Mouse (Mus musculus) kidney, postnatal 0 days (tissue): Measurements from ENCODE around the gene Urah. TPM values are rescaled to one million over a fixed set of nuclear protein-coding genes. Genes with fewer than 3 reads are reported as not detected.

ENCODE experiments used
- ATAC-seq: fragments of 200-750 bp; cut with Nextera tagmentation; replicated peaks from 2 replicates; pipeline ENCODE4 v1.8.0; 2017; ENCODE audit warnings: low read depth, moderate number of reproducible peaks, moderate TSS enrichment, moderate library complexity; ENCODE audit not compliant: low FRiP score
- DNase-seq: peaks from one replicate; pipeline ENCODE4 v3.0.0-alpha.2; 2016; ENCODE audit warnings: low spot score
- H3K27ac ChIP-seq: fragments of 300-500 bp; sonication (generic); 2 replicates; pipeline ENCODE4 v1.5.1; 2014; ENCODE audit warnings: mild to moderate bottlenecking
- H3K27me3 ChIP-seq: fragments of 300-500 bp; sonication (generic); 2 replicates; pipeline ENCODE4 v1.6.1; 2014; ENCODE audit warnings: low read length, mixed read lengths; ENCODE audit not compliant: insufficient read depth
- H3K36me3 ChIP-seq: fragments of 300-500 bp; sonication (generic); 2 replicates; pipeline ENCODE4 v1.6.1; 2014; ENCODE audit warnings: low read length, mixed read lengths; ENCODE audit not compliant: insufficient read depth
- H3K4me1 ChIP-seq: fragments of 300-500 bp; sonication (generic); replicated peaks from 2 replicates; pipeline ENCODE4 v1.6.1; 2014; ENCODE audit warnings: antibody characterized with exemption, low read length, mixed read lengths; ENCODE audit not compliant: insufficient read depth
- H3K4me2 ChIP-seq: fragments of 300-500 bp; sonication (generic); 2 replicates; pipeline ENCODE4 v1.6.1; 2014; ENCODE audit warnings: mild to moderate bottlenecking, low read length, moderate library complexity, mixed read lengths
- H3K4me3 ChIP-seq: fragments of 300-500 bp; sonication (generic); replicated peaks from 2 replicates; pipeline ENCODE4 v1.5.1; 2014; ENCODE audit warnings: low read depth, low read length
- H3K9ac ChIP-seq: fragments of 300-500 bp; sonication (generic); 2 replicates; pipeline ENCODE4 v1.6.1; 2014; ENCODE audit warnings: low read depth, low read length
- H3K9me3 ChIP-seq: fragments of 300-500 bp; sonication (generic); replicated peaks from 2 replicates; pipeline ENCODE4 v1.6.1; 2016; ENCODE audit warnings: low read length, inconsistent platforms, mixed read lengths
- CTCF ChIP-seq: IDR thresholded peaks from 2 replicates; pipeline ENCODE4 v1.5.1; 2016; ENCODE audit warnings: antibody characterized with exemption, low read depth, mild to moderate bottlenecking, moderate library complexity
- WGBS: fragments of 180-500 bp; shearing (Covaris S2); extraction: QIAGEN DNeasy Blood & Tissue Kit; methylation state at CpG from one replicate; pipeline ENCODE4 v1.1.7; 2014; 5-methylcytosine and 5-hydroxymethylcytosine counted together
- polyA plus RNA-seq: library from polyadenylated mRNA; unstranded; fragments of >200 nt; fragmentation: Nextera tagmentation; extraction: Ambion mirVana; gene quantifications from 2 replicates; pipeline ENCODE4 v1.2.1, GENCODE M21; 2015

Gene Urah
- polyA plus RNA-seq, 1 experiment from 2014 or later, result 1.1 TPM

- H3K9me3 ChIP-seq, result no peaks in the 10 kb centered on the region
- no peaks in the 10 kb centered on the region for H3K27me3 ChIP-seq
- WGBS, result 84% methylated on average over 10 of the region's 10 CpGs
- H3K4me2 ChIP-seq, result no peak overlapping the region
- DNase-seq, result no peak
- peaks cover 3% of the 10 kb centered on the region; the same call in 1 of the 2 replicates for H3K36me3 ChIP-seq
- H3K4me1 ChIP-seq, result no peaks in the 10 kb centered on the region
- H3K27ac ChIP-seq, result no peak overlapping the region
- ATAC-seq, result no peak
- TF ChIP-seq CTCF, result no peak
- H3K9ac ChIP-seq, result no peak overlapping the region
- H3K4me3 ChIP-seq, result no peak overlapping the region
These were observed 11.9 kb downstream of the Urah start for GRCm38 (mm10) chr7:140846676-140847075.

GRCm38 (mm10) chr7:140847755-140848580 is 13.2 kb downstream of the Urah start, which contains the start of gene Odf3:
Gene Odf3 (plus strand): TSS chr7:140847805.
- 58% methylated on average over 11 of the region's 11 CpGs for WGBS
- H3K4me2 ChIP-seq, result no peak within 1 kb of the TSS
- no peaks in the 10 kb centered on the region for H3K4me1 ChIP-seq
- no peaks in the 10 kb centered on the region for H3K27me3 ChIP-seq
- H3K27ac ChIP-seq, result no peak within 1 kb of the TSS
- no peaks in the 10 kb centered on the region for H3K9me3 ChIP-seq
- peaks cover 14% of the 10 kb centered on the region for H3K36me3 ChIP-seq
- H3K9ac ChIP-seq, result no peak within 1 kb of the TSS
- ATAC-seq (no peak), DNase-seq (no peak)
- no peak for TF ChIP-seq CTCF
- no peak within 1 kb of the TSS for H3K4me3 ChIP-seq

GRCm38 (mm10) chr7:140848591-140848990 is 13.8 kb downstream of the Urah start:
- no peaks in the 10 kb centered on the region for H3K27me3 ChIP-seq
- ATAC-seq (no peak), DNase-seq (no peak)
- H3K36me3 ChIP-seq, result peaks cover 20% of the 10 kb centered on the region
- 91% methylated on average over 10 of the region's 10 CpGs for WGBS
- no peak overlapping the region for H3K9ac ChIP-seq
- TF ChIP-seq CTCF, result no peak
- no peak overlapping the region for H3K27ac ChIP-seq
- no peaks in the 10 kb centered on the region for H3K4me1 ChIP-seq
- no peak overlapping the region for H3K4me2 ChIP-seq
- no peaks in the 10 kb centered on the region for H3K9me3 ChIP-seq
- no peak overlapping the region for H3K4me3 ChIP-seq

GRCm38 (mm10) chr7:140851916-140852315 is 17.1 kb downstream of the Urah start:
- H3K4me2 ChIP-seq, result no peak overlapping the region
- no peaks in the 10 kb centered on the region for H3K9me3 ChIP-seq
- TF ChIP-seq CTCF, result no peak
- WGBS, result 94% methylated on average over 4 of the region's 4 CpGs
- H3K4me3 ChIP-seq, result no peak overlapping the region
- peaks cover 25% of the 10 kb centered on the region for H3K36me3 ChIP-seq
- ATAC-seq, result no peak
- no peak for DNase-seq
- no peak overlapping the region for H3K27ac ChIP-seq
- no peak overlapping the region for H3K9ac ChIP-seq
- H3K27me3 ChIP-seq, result no peaks in the 10 kb centered on the region
- peaks cover 8% of the 10 kb centered on the region; the same call in 1 of the 2 replicates for H3K4me1 ChIP-seq

GRCm38 (mm10) chr7:140853386-140853785 is 18.6 kb downstream of the Urah start:
- Histone ChIP-seq H3K27ac (no peak overlapping the region), H3K4me1 (peaks cover 16% of the 10 kb centered on the region; the same call in 1 of the 2 replicates), H3K36me3 (peaks cover 25% of the 10 kb centered on the region), H3K4me2 (no peak overlapping the region), H3K4me3 (no peak overlapping the region), H3K9me3 (no peaks in the 10 kb centered on the region), H3K27me3 (no peaks in the 10 kb centered on the region), H3K9ac (no peak overlapping the region)
- ATAC-seq (no peak), DNase-seq (no peak)
- WGBS, result 78% methylated on average over 9 of the region's 9 CpGs
- TF ChIP-seq CTCF, result no peak

GRCm38 (mm10) chr7:140854483-140854882 is 19.7 kb downstream of the Urah start:
- no peaks in the 10 kb centered on the region for H3K9me3 ChIP-seq
- H3K4me2 ChIP-seq, result no peak overlapping the region
- H3K36me3 ChIP-seq, result peaks cover 25% of the 10 kb centered on the region
- H3K9ac ChIP-seq, result no peak overlapping the region
- WGBS, result 83% methylated on average over 18 of the region's 18 CpGs
- ATAC-seq (no peak), DNase-seq (no peak)
- no peak overlapping the region for H3K4me3 ChIP-seq
- no peak overlapping the region for H3K27ac ChIP-seq
- no peak for TF ChIP-seq CTCF
- H3K4me1 ChIP-seq, result peaks cover 18% of the 10 kb centered on the region; the same call in 1 of the 2 replicates
- H3K27me3 ChIP-seq, result no peaks in the 10 kb centered on the region
